Mouse (Mus musculus) G1E (cell line): ENCODE results near the gene Gak. TPM values are rescaled to one million over a fixed set of nuclear protein-coding genes. Genes with fewer than 3 reads are reported as not detected.

Experiments used
- ATAC-seq: 2 replicates; pipeline ENCODE4 v1.8.0; 2016; ENCODE audit warnings: mild to moderate bottlenecking; ENCODE audit not compliant: insufficient number of reproducible peaks, poor library complexity, low FRiP score, severe bottlenecking; ENCODE audit errors: extremely low read depth
- DNase-seq: peaks from one replicate; pipeline ENCODE4 v3.0.0; 2012; ENCODE audit warnings: low spot score
- H3K27me3 ChIP-seq: 2 replicates; pipeline ENCODE4 v1.6.1; 2012; ENCODE audit warnings: mild to moderate bottlenecking, low read length, inconsistent platforms; ENCODE audit not compliant: insufficient read depth
- H3K36me3 ChIP-seq: replicated peaks from 2 replicates; pipeline ENCODE3; 2012; ENCODE audit warnings: mild to moderate bottlenecking, inconsistent platforms
- H3K4me1 ChIP-seq: 2 replicates; pipeline ENCODE4 v1.6.1; 2012; ENCODE audit warnings: low read depth, low read length, inconsistent platforms, mixed read lengths; ENCODE audit not compliant: insufficient read depth
- H3K4me3 ChIP-seq: 2 replicates; pipeline ENCODE4 v1.5.1; 2012; ENCODE audit warnings: low read depth, mild to moderate bottlenecking, inconsistent platforms, low read length, moderate library complexity, mixed read lengths
- H3K9me3 ChIP-seq: replicated peaks from 2 replicates; pipeline ENCODE4 v1.6.1; 2012; ENCODE audit warnings: inconsistent platforms
- CTCF ChIP-seq: IDR thresholded peaks from 2 replicates; pipeline ENCODE4 v1.5.1; 2012; ENCODE audit warnings: low read depth, low read length, inconsistent platforms, mixed read lengths
- GATA1 ChIP-seq: IDR thresholded peaks from 2 replicates; pipeline ENCODE4 v1.6.1; 2012; ENCODE audit warnings: borderline replicate concordance, low read length, inconsistent platforms, mixed read lengths
- GATA2 ChIP-seq: IDR thresholded peaks from 2 replicates; pipeline ENCODE4 v1.6.1; 2012; ENCODE audit warnings: low read depth, low read length, inconsistent platforms, borderline replicate concordance
- POLR2AphosphoS5 ChIP-seq: IDR thresholded peaks from 2 replicates; pipeline ENCODE4 v1.6.1; 2012; ENCODE audit warnings: low read depth, low read length, inconsistent platforms; ENCODE audit not compliant: insufficient replicate concordance
- TAL1 ChIP-seq: conservative IDR thresholded peaks from 2 replicates; pipeline ENCODE4 v1.6.1; 2012; ENCODE audit warnings: low read depth, low read length, inconsistent platforms, mixed read lengths
- polyA plus RNA-seq: library from polyadenylated mRNA; stranded (reverse); fragments of >175 nt; gene quantifications from 2 replicates; pipeline ENCODE4 v1.2.3, GENCODE M21; 2012
- total RNA-seq, 2 experiments: library from RNA; stranded (forward) in 1 of 2; stranded (reverse) in 1 of 2; fragments of 200-1000 nt in 1 of 2; fragments of >200 nt in 1 of 2; fragmentation: Nextera tagmentation in 1 of 2; gene quantifications; 2 replicates each; pipeline ENCODE4 v1.2.3; 2014 to 2017

The Gak gene
- total RNA-seq (2014; fragmentation: Nextera tagmentation) (119 and 124 TPM in 2 replicates), total RNA-seq (2017) (108 and 116 TPM in 2 replicates), polyA plus RNA-seq (84.2 and 96.4 TPM in 2 replicates)

DNA sequence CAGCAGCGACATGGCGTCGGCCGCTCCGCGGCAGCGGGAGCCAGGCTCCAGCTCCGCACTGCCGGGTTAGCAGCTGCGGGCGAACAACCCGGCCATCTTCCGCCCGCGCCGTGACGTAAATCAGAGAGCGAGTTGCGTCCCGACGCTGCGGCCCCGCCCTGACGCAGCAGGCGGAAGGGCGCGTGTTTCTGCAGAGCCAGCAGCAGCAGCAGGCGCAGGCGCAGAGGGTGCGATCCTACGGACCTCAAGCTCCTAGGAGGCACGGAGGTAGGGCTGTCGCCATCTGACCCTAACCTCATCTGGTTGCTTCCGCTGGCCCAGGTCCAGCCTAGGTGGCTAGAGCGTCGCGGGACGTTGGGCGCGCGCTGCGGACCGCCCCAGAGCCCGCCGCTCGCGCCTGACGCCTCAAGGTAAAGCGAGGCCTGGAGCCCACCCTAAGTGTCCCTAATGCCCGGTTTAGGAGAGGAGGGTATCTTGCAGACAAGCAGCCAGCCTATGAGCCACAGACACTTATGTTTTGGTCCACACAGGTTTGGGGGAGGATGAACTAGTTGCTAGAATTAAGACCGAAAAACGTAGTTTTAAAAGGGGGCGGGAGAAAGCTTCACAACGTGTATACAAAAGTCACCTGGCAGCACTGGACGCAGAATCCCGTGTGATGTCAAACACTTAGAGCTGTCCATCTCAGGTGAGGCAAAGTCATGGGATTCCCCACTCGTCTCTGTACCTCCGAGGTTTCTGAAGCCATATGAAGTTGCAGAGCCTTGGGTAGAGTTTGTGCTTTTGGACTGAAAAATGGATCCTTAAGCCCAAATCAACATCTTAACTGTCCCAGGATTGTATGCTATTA is at the start of gene Gak, which contains the start of gene Tmem175:
Gene Gak (minus strand): TSS at position 122 of the 850 bp plus-strand sequence.
Gene Tmem175 (plus strand): TSS at position 137 of the 850 bp plus-strand sequence.
- no peaks in the 10 kb centered on the region for H3K27me3 ChIP-seq
- DNase-seq (peak; percentile 86), ATAC-seq (peak; percentile 79)
- H3K9me3 ChIP-seq, result no peaks in the 10 kb centered on the region
- TF ChIP-seq GATA2 (no peak), TAL1 (no peak), GATA1 (no peak), CTCF (no peak), POLR2AphosphoS5 (no peak)
- H3K4me3 ChIP-seq, result peak within 1 kb of the TSS; percentile 92
- peaks cover 46% of the 10 kb centered on the region for H3K4me1 ChIP-seq
- peaks cover 12% of the 10 kb centered on the region for H3K36me3 ChIP-seq

GRCm38 (mm10) chr5:108678296-108678854 is 48.8 kb upstream of the Gak start:
- TF ChIP-seq CTCF (no peak), POLR2AphosphoS5 (no peak), GATA1 (no peak), TAL1 (no peak), GATA2 (no peak)
- H3K27me3 ChIP-seq, result no peaks in the 10 kb centered on the region
- ATAC-seq, result no peak
- H3K9me3 ChIP-seq, result no peaks in the 10 kb centered on the region
- H3K36me3 ChIP-seq, result peaks cover 55% of the 10 kb centered on the region
- DNase-seq, result no peak
- no peak overlapping the region for H3K4me3 ChIP-seq
- peaks cover 80% of the 10 kb centered on the region for H3K4me1 ChIP-seq

DNA sequence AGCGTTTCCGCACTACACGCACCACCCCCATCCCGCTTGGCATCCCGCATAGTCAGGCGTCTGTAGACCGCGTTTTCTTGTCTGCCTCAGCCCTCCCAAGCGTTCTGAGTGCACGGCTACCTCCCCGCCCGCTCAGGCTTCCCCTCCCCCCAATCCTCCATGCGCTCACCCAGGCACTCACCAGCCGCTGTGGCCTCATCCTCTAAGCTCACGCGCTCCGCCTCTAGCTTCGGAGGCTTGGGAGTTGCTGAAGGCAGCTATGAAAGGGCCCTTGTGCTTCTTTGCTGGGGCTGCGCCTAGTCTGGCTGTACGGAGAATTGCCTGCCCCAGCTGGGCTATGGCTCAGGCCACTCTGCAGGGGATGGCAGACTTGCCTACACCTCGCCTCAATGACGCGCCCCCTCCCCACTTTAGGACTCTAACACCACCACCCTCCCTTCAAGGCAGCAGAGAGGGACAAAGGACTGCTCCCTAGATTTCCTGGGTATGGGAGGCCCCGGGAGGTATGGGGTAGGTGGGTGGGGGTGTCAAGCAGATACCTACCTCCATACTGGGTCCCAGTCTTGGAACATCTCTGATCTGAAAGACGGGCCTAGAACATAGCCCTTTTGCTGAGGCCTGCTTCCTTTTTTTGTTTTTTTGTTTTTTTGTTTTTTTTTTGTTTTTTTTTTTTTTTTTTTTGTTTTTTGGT is 48.2 kb upstream of the Gak start:
- no peak for TF ChIP-seq CTCF
- TF ChIP-seq TAL1, result no peak
- no peak for TF ChIP-seq GATA2
- no peak for TF ChIP-seq GATA1
- TF ChIP-seq POLR2AphosphoS5, result no peak
- Histone ChIP-seq H3K36me3 (peaks cover 55% of the 10 kb centered on the region), H3K4me1 (peaks cover 86% of the 10 kb centered on the region), H3K27me3 (no peaks in the 10 kb centered on the region), H3K9me3 (no peaks in the 10 kb centered on the region), H3K4me3 (peak overlapping the region; percentile 70)
- DNase-seq, result peak; percentile 76
- ATAC-seq, result peak; percentile 55

DNA sequence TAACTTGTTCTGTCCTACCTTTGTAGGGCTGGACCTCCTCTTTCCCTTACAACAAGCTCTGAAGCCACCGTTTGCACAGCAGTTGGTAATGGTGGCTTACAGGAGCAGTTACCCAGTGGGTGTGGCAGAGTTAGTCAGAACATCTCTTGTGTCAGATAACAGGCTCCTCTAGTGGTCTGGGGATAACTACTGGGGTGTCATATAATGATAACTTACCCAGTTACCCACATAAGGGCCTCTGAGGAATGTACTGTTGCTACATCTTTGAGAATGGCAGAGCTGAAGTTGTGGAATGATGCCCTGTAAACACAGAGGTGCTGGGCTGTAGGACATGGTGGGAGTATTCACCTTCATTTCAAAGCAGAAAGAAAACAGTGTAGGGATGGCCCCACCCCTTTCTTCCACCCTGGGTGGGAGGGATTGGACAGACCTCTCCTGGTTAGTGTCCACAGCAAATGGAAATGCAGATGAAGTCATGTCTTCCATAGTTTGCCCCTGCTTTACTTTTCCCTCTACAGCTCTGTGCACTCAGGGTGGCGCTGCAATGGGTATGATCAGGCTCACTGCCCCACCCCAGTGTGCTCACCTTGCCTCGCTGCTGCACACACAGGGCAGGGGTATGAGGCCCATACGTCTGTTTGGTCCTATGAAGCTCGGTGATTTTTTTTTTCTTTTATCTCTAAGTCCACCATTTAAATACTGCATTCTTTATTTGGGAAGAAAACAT is 47.4 kb upstream of the Gak start:
- Histone ChIP-seq H3K36me3 (peaks cover 58% of the 10 kb centered on the region), H3K9me3 (no peaks in the 10 kb centered on the region), H3K4me1 (peaks cover 95% of the 10 kb centered on the region), H3K27me3 (no peaks in the 10 kb centered on the region), H3K4me3 (peak overlapping the region; percentile 70)
- ATAC-seq, result peak; percentile 68
- DNase-seq, result peak; percentile 71
- no peak for TF ChIP-seq POLR2AphosphoS5
- TF ChIP-seq TAL1, result peak; percentile 26; the same call in 1 of the 2 replicates

GRCm38 (mm10) chr5:108675251-108675816 is 45.8 kb upstream of the Gak start, which contains the start of gene Slc26a1:
Slc26a1 (minus strand) TSS chr5:108675569.
- TF ChIP-seq CTCF (no peak), TAL1 (no peak), GATA2 (no peak), GATA1 (no peak), POLR2AphosphoS5 (no peak)
- Histone ChIP-seq H3K9me3 (no peaks in the 10 kb centered on the region), H3K36me3 (peaks cover 58% of the 10 kb centered on the region), H3K4me3 (peak within 1 kb of the TSS; percentile 70), H3K27me3 (no peaks in the 10 kb centered on the region), H3K4me1 (peaks cover 98% of the 10 kb centered on the region)
- DNase-seq, result peak; percentile 60
- ATAC-seq, result peak; percentile 23
